Mouse (Mus musculus) adipocyte (in vitro differentiated cells): ENCODE data around the gene Swap70.

Experiments used
- DNase-seq: peaks from one replicate; pipeline ENCODE4 v3.0.0-alpha.2; 2016; ENCODE audit warnings: low spot score

Gene Swap70

DNA sequence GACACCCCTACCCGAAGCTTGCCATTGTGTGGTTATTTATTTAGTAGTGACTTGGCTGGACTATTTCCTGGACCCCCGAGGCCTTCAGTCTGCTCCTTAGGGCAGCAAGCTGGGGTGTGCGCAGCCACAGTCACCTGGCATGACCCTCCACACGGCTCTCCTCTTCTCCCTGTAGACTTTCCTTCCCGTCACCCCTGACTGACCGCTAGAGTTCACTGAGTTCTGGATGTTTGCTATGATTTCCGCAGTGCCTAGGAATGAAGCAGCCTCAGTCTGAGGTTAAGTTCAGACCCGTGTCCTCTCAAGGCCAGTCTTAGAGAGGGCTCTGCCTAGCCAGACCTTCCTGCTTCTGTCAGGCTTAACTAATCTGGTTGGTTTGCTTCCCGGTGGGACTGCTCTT is 50.3 kb downstream of the Swap70 start:
- no peak for DNase-seq

GRCm38 (mm10) chr7:110272434-110272833 is 50.9 kb downstream of the Swap70 start:
- no peak for DNase-seq

DNA sequence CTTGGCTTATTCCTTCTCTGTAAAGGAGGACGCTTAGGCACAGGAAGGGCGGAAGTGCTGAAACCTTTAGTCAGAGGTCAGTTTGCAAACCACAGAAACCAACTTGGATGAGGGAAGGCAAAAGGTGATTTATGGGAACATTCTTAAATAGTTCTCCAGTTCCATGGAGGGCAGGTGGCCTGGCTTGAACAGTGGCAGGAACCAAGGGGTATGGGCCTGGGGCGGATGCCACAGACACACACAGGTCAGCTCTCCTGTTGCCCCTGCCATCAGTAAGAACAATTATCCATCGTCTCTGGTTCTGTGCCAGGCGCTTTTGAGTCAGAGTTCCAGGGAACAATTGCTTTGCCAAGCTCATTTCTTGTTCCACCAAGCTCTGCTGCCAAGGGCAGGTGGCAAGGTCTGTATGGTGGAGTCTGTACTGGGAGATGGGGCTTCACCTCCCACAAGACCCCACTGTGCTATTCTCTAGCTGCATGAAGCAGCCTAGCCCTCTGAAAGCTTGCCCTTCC is 56.3 kb downstream of the Swap70 start:
- no peak for DNase-seq

GRCm38 (mm10) chr7:110279183-110279582 is 57.7 kb downstream of the Swap70 start:
- DNase-seq = no peak

- DNase-seq = no peak
Measured at GRCm38 (mm10) chr7:110281435-110282256, 60.1 kb downstream of the Swap70 start.

GRCm38 (mm10) chr7:110282797-110283196 is 61.3 kb downstream of the Swap70 start:
- DNase-seq = no peak

DNA sequence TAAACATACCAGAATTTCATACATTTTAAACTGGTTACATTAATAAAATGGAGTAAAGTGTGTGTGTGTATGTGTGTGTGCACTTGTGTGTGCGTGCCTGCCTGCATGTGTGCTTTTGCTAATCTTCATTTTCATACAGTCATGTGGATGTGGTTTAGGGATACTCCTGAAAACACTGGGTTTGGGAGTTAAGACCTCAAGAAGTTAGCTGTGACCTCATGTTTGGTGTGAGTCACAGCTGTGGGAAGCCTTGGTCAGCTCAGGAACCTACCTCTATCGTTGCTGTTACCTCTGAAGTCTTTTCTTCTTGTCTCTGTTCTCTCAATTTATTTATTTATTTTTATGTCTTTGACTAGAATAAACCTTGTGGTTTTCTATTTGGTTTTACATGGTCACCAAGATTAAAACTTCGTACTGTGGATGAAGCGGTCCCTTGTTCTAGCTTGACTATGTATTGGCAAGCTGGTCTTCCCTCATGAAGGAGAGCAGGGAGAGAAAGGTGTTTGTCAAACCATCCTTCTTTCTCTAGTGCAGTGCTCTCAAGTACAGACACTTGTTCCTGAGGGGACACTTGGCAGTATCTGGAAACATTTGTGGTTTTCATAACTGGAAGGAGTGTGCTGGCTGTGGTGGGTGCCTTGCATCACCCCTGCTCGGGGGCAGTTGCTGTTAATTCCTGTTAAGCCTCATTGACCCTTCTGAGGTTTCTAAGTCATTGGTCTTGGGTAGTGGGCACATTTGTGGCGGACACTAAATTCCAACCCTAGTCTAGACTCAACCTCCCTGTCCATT is 62.2 kb downstream of the Swap70 start:
- no peak for DNase-seq

GRCm38 (mm10) chr7:110285076-110285848 is 63.8 kb downstream of the Swap70 start:
- no peak for DNase-seq

DNA sequence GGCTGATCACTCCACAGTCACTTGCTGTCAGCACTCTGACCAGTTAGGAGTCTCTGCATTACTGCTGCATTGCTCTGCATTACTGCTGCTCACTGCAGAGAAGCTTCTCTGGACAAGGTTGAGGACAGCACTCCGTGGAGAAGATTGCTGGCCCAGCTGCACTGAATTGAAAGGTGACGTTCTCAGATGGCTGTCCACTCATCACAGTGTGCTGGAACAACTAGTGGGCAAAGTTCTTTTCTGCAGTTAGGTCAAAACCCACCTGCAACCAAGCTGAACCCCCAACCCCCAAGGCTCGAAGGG is 64.3 kb downstream of the Swap70 start:
- DNase-seq = no peak

DNA sequence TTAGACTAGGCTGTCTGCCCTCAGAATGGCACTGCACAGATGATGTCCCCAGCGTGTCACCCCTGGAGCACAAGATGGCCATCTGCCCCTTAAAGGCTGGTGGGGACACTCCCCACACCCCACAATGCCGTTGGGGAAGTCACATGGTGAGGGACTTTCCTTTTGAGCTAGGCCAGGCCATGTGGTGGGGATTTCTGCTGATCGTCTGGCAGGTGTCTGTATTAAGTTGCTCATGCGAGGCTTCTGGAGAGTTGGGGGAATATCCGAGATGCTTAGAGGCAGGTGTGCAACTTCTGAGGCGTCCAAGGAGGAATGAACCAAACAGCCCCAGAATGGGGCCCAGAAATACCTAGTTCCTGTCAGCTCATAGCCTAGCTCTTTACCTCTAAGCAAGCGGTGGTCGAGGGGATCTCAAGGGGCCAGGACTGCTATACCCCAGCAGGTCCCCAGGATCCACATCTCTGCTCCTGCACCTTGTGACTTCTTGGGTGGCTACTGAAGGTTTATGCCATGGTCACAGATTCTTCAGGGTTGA is 64.8 kb downstream of the Swap70 start:
- no peak for DNase-seq

DNA sequence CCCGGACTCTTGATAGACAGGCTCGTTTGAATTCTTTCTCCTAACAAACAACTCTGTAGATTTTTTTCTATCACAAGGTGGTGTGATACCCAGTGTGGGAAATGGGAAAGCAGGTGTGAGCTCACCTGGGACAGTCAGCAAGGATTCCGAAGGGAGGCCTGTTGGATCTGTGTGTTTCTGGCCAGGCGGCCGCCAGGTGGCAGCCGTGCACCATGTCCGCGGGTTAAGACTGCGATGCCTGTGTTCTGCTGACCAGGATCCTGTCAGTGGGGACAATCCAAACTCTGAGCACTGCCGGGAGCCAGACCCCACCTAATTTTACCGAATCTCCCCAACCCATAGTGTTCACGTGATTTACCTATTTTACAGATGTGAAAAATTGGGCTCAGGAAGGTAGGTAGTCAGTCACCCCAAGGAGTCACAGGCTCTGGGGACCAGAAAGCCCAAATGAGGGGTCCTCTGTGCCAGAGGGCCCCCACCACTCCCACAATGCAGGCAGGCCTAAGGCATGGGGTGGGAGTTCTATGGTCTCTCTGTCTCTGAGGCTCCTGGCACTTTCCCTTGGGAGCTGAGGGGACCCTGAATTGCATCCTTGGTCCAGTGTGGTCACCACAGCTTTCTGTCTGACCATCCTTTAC is 65.4 kb downstream of the Swap70 start:
- DNase-seq = peak; percentile 64

- DNase-seq = no peak
Measured at GRCm38 (mm10) chr7:110287476-110288071, 66.1 kb downstream of the Swap70 start.

DNA sequence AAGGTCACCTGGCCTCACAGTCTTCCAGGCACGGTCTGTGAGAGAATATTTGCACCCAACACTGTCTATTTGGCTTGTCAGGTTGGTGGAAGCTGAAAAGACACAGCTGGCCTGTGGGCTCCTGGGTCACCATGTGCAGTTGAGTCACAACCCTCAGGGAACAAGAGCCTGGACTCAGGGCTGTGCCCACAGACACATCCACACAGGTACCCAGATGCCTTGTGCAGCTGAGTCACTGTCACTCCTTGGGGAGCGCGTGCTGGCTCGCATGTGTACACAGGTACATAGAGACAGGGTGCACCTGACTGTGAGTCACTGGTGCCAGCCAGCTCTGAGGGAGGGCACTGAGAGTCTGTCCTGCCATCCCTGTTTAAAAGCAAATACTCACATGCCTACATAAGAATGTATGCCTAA is 66.7 kb downstream of the Swap70 start:
- no peak for DNase-seq

- peak; percentile 71 for DNase-seq
Measured at GRCm38 (mm10) chr7:110288731-110289191, 67.2 kb downstream of the Swap70 start.

DNA sequence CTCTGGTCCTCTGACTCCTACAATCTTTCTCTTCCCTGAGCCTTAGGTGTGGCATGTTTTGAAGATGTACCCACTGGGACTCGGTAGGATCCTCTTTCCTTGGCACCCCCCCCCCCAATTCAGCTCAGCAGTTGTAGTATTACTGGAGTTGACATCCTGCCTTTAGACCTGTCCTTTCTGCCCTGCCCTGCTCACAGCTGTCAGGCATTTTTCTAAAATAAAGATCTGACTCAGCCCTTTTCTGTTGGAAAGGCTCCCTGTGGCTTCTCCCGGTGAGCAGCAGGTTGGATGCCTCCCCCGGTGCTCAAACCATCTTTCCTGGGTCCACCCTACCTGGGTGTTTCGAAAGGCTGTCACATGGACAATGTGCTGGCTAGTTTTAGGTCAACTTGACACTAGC is 68.1 kb downstream of the Swap70 start:
- no peak for DNase-seq

GRCm38 (mm10) chr7:110296889-110297603 is 75.5 kb downstream of the Swap70 start:
- peak; percentile 71 for DNase-seq

DNA sequence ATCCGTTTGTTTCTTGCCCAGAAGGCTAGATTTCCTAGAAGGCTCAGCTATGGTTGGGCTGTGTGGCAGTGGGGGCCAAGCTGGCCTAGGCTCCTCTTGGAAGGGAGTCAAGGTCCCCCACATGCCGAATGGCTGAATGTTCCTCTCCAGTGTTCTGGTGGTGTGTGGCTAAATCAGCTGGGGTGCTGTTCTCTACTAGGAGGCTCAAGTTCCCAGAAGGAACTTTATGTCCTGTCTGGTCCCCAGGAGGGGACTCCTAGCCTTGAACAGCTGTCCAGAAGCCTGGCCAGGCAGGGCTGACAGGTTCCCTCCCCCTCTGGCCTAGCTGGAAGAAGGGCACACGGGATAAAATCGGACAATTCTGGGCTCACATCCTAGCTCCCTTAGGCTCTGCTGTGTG is 76.1 kb downstream of the Swap70 start:
- peak; percentile 45 for DNase-seq

DNA sequence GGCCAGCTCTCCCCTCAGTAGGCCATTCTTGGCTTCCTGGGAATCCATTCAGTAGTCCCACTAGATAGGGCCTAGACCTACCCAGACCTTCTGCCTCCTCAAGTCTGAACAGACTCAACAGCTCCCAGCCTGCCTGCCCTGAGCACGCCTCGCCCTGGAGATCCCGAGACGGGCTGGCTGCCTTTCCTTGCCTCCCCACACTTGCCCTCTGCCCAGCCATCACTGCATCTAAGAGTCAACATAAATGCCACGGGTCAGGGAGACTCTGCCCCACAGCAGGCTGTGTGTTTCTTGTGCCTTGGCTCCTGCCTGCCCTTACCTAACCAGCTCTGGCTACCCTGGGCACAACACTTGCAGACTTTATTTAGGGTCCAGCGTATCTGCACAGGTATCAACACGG is 76.6 kb downstream of the Swap70 start:
- DNase-seq = no peak

DNA sequence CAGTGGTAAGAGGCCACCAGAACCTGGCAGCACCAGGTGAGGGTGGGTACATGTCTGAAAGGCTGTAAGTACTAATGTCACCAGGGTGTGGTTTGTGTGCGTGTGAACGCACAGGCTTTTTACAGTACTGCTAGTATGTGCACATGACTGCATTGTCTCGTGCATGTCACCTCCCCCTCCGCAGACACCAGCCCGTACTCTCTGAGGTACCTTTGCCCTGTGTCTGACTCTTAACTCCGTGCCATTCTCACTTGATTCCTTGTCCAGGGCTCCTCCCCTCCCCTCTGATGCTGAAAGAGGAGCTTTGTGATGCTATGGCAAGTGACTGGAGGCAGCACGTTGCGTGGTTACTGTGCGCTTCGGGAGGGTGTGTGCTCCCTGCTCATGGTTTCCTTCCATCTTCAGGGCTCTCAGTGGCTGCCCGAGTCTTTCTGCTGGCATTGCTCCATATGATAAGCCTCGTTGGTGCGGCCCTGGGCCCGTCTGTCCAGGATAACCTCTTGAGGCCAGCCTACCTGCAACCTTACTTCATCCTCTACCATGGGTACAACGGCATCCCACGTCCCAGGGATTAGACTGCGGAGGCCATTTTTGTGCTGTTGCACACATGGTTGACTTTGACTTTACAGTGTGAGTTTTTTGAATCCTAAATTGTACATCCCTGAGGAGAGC is 77.4 kb downstream of the Swap70 start:
- DNase-seq = no peak

GRCm38 (mm10) chr7:110302886-110303285 is 81.4 kb downstream of the Swap70 start:
- DNase-seq = no peak
